Mouse (Mus musculus) myocyte (in vitro differentiated cells): ENCODE measurements around the gene Pald1. TPM values are rescaled to one million over a fixed set of nuclear protein-coding genes. Genes with fewer than 3 reads are reported as not detected.

Experiments
- H3K27me3 ChIP-seq: one replicate; pipeline ENCODE4 v1.6.1; 2011; ENCODE audit not compliant: control insufficient read depth, insufficient read depth, insufficient read length
- H3K36me3 ChIP-seq: one replicate; pipeline ENCODE4 v1.6.1; 2011; ENCODE audit not compliant: control insufficient read depth, insufficient read depth
- H3K4me2 ChIP-seq: one replicate; pipeline ENCODE4 v1.6.1; 2011; ENCODE audit warnings: low read depth, control low read depth
- H3K4me3 ChIP-seq: one replicate; pipeline ENCODE4 v1.5.1; 2011; ENCODE audit warnings: mild to moderate bottlenecking, control low read depth, moderate library complexity
- H3K79me2 ChIP-seq: one replicate; pipeline ENCODE4 v1.6.1; 2011; ENCODE audit not compliant: control insufficient read depth, insufficient read depth
- H3ac ChIP-seq: one replicate; pipeline ENCODE4 v1.6.1; 2011; ENCODE audit not compliant: control insufficient read depth, insufficient read length
- CEBPB ChIP-seq: IDR thresholded peaks from 2 replicates; pipeline ENCODE4 v1.6.1; 2011; ENCODE audit warnings: mild to moderate bottlenecking, moderate library complexity; ENCODE audit not compliant: poor library complexity, insufficient read depth, severe bottlenecking
- E2F4 ChIP-seq: IDR thresholded peaks from one replicate; pipeline ENCODE4 v1.6.1; 2011; ENCODE audit warnings: mild to moderate bottlenecking, control low read depth, moderate library complexity; ENCODE audit not compliant: insufficient read depth
- MAX ChIP-seq: IDR thresholded peaks from one replicate; pipeline ENCODE4 v1.6.1; 2011; ENCODE audit warnings: low read depth, mild to moderate bottlenecking, control low read depth
- MYOD1 ChIP-seq, 3 experiments: IDR thresholded peaks; one replicate each; pipeline ENCODE4 v1.6.1; 2011; ENCODE audit warnings: control low read depth in 2 of 3, low read depth in 2 of 3, mild to moderate bottlenecking in 2 of 3, moderate library complexity in 1 of 3; ENCODE audit not compliant: insufficient read length in 2 of 3, control insufficient read depth in 1 of 3
- MYOG ChIP-seq, 3 experiments: IDR thresholded peaks; one replicate each; pipeline ENCODE4 v1.6.1; 2011; ENCODE audit warnings: control low read depth in 2 of 3, low read depth in 2 of 3, mild to moderate bottlenecking in 2 of 3; ENCODE audit not compliant: insufficient read length in 2 of 3, control insufficient read depth in 1 of 3, insufficient read depth in 1 of 3
- POLR2A ChIP-seq: IDR thresholded peaks from one replicate; pipeline ENCODE4 v1.6.1; 2011; ENCODE audit warnings: low read depth, mild to moderate bottlenecking, control low read depth, moderate library complexity; ENCODE audit not compliant: insufficient read length
- POLR2AphosphoS2 ChIP-seq: IDR thresholded peaks from one replicate; pipeline ENCODE4 v1.6.1; 2011; ENCODE audit warnings: low read depth, control low read depth; ENCODE audit not compliant: insufficient read length
- REST ChIP-seq: IDR thresholded peaks from one replicate; pipeline ENCODE4 v1.6.1; 2011; ENCODE audit warnings: mild to moderate bottlenecking, control low read depth, moderate library complexity; ENCODE audit not compliant: insufficient read depth, insufficient read length
- SRF ChIP-seq: IDR thresholded peaks from one replicate; pipeline ENCODE4 v1.6.1; 2011; ENCODE audit warnings: low read depth; ENCODE audit not compliant: control insufficient read depth, insufficient read length
- TCF12 ChIP-seq: IDR thresholded peaks from one replicate; pipeline ENCODE4 v1.6.1; 2011; ENCODE audit warnings: mild to moderate bottlenecking, control low read depth; ENCODE audit not compliant: poor library complexity, insufficient read depth, severe bottlenecking
- TCF3 ChIP-seq: IDR thresholded peaks from one replicate; pipeline ENCODE4 v1.6.1; 2011; ENCODE audit warnings: low read depth, control low read depth; ENCODE audit not compliant: insufficient read length
- USF1 ChIP-seq: IDR thresholded peaks from one replicate; pipeline ENCODE4 v1.6.1; 2011; ENCODE audit warnings: low read depth, mild to moderate bottlenecking, control low read depth, moderate library complexity
- polyA plus RNA-seq: library from polyadenylated mRNA; unstranded; fragments of >200 nt; fragmentation: generic; extraction: Trizol; gene quantifications from one replicate; pipeline ENCODE4 v1.2.1, GENCODE M21; 2012; ENCODE audit warnings: missing spikeins

Pald1 gene
- polyA plus RNA-seq, 1 experiment, result 14.0 TPM

DNA sequence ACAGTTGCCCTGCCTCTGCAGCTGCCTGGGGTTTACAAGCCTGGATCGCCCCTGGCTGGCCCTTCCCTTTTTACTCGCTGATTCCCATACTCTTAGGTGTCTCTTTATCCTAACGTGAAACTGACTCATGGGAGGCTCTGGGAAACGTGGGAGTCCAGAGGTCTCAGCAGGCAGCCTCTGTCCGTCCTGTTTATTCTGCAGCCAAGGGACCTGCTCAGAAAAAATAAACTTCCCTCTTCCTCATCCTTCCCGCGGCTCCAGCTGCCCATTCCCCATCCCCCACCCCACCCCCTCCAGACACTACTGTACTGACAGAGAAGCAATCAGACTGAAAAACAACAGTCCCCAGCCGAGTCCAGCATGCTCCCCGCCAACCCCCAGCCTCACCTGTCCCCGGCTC is 37.0 kb downstream of the Pald1 start:
- Histone ChIP-seq H3K4me3 (no peak overlapping the region), H3K79me2 (no peaks in the 10 kb centered on the region), H3K36me3 (no peaks in the 10 kb centered on the region), H3K27me3 (no peaks in the 10 kb centered on the region), H3ac (no peak overlapping the region), H3K4me2 (no peak overlapping the region)
- TF ChIP-seq MYOG (IDR thresholded peaks at IDR 0.05; ENCODE audit: control insufficient read depth in 1 of 3, insufficient read depth in 1 of 3, insufficient read length in 2 of 3, low read depth in 2 of 3) (peak in 1 of 3 experiments; percentile 18), USF1 (no peak), MAX (no peak), CEBPB (no peak), SRF (no peak), TCF3 (no peak), TCF12 (no peak), E2F4 (no peak)

GRCm38 (mm10) chr10:61345179-61345578 is 38.2 kb downstream of the Pald1 start:
- Histone ChIP-seq H3ac (no peak overlapping the region), H3K4me2 (no peak overlapping the region), H3K79me2 (no peaks in the 10 kb centered on the region), H3K4me3 (no peak overlapping the region), H3K36me3 (no peaks in the 10 kb centered on the region), H3K27me3 (no peaks in the 10 kb centered on the region)
- no peak for TF ChIP-seq POLR2A
- TF ChIP-seq MYOG (IDR thresholded peaks at IDR 0.05; ENCODE audit: control insufficient read depth in 1 of 3, insufficient read depth in 1 of 3, insufficient read length in 2 of 3, low read depth in 2 of 3), result peak in 1 of 3 experiments; percentile 2

DNA sequence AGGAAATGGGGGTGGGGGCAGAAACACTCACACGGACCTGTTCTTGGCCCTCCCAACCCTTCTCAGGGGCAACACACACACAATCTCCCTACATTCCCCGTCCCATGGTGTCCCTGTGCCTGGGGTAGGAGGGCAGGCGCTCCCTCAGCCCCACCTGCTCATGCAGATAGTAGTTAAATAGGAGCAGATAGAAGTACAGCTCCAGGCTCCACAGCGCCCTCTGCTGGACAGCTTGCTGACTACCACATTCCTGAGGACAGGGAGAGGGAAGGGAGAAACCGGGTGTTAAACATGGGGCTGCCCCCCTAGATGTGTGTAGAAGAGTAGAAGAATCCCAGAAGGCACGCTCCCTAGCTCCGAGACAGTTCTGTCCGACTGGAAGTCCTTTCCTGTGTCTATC is 39.4 kb downstream of the Pald1 start:
- Histone ChIP-seq H3K79me2 (no peaks in the 10 kb centered on the region), H3ac (no peak overlapping the region), H3K4me3 (no peak overlapping the region), H3K4me2 (no peak overlapping the region), H3K36me3 (peaks cover 2% of the 10 kb centered on the region), H3K27me3 (no peaks in the 10 kb centered on the region)
- TF ChIP-seq CEBPB, result no peak
- no peak for TF ChIP-seq POLR2AphosphoS2
- no peak for TF ChIP-seq MYOG (IDR thresholded peaks at IDR 0.05; ENCODE audit: control insufficient read depth in 1 of 3, insufficient read depth in 1 of 3, insufficient read length in 2 of 3, low read depth in 2 of 3)

DNA sequence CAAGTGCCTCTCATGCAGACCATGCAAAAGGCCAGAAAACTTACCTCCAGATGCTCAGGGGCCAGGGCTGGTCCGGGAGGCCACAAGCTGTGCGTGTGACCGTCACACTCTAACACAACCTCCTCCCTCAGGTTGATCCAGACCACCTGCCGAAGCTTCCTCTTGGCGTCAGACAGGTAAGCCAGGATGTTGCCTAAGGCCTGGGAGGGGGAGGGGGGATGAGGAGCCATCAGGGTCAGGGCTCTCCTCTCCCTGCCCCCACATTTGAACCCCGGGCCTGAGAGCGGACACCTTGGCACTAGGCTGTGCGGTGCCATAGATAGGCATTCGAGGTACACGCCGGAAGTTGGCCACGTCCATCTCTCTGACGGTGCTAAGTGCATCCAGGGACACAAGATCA is 40.6 kb downstream of the Pald1 start:
- H3K27me3 ChIP-seq, result no peaks in the 10 kb centered on the region
- H3K4me2 ChIP-seq, result no peak overlapping the region
- peaks cover 4% of the 10 kb centered on the region for H3K36me3 ChIP-seq
- no peak overlapping the region for H3K4me3 ChIP-seq
- no peaks in the 10 kb centered on the region for H3K79me2 ChIP-seq
- TF ChIP-seq TCF3 (no peak), E2F4 (no peak), POLR2AphosphoS2 (no peak), MYOG (IDR thresholded peaks at IDR 0.05; ENCODE audit: control insufficient read depth in 1 of 3, insufficient read depth in 1 of 3, insufficient read length in 2 of 3, low read depth in 2 of 3) (no peak), MYOD1 (IDR thresholded peaks at IDR 0.05; ENCODE audit: control insufficient read depth in 1 of 3, insufficient read length in 2 of 3, low read depth in 2 of 3) (no peak), POLR2A (no peak), TCF12 (no peak), REST (no peak), MAX (no peak), USF1 (no peak), SRF (no peak), CEBPB (no peak)
- H3ac ChIP-seq, result no peak overlapping the region

DNA sequence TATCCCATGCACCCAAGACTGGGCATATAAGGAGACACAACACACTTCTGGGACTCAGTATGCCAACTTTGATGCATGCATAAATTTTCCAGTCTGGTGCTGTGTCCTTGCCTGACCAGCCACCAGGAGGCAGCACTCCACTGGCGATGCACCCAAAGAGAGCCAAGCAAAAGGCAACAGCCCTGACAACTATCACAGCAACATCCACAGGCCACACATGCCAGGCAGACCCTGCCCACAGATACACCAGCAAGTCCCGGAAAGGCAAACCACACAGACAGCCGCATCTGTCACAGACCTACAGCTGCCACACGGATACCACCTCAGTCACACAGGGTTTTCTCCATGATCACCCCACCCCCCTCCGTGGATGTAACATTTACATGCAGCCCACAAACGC is 41.8 kb downstream of the Pald1 start:
- TF ChIP-seq POLR2AphosphoS2 (no peak), SRF (peak; percentile 59), MYOG (IDR thresholded peaks at IDR 0.05; ENCODE audit: control insufficient read depth in 1 of 3, insufficient read depth in 1 of 3, insufficient read length in 2 of 3, low read depth in 2 of 3) (peak in 2 of 3 experiments; percentile 50 to 87), MYOD1 (IDR thresholded peaks at IDR 0.05; ENCODE audit: control insufficient read depth in 1 of 3, insufficient read length in 2 of 3, low read depth in 2 of 3) (peak in 2 of 3 experiments; percentile 68 to 70), TCF3 (peak; percentile 14), CEBPB (no peak)
- H3K27me3 ChIP-seq, result no peaks in the 10 kb centered on the region
- no peak overlapping the region for H3K4me2 ChIP-seq
- no peak overlapping the region for H3ac ChIP-seq
- H3K79me2 ChIP-seq, result no peaks in the 10 kb centered on the region
- peaks cover 4% of the 10 kb centered on the region for H3K36me3 ChIP-seq
- no peak overlapping the region for H3K4me3 ChIP-seq

GRCm38 (mm10) chr10:61341045-61341444 is 42.3 kb downstream of the Pald1 start:
- no peak for TF ChIP-seq MAX
- TF ChIP-seq MYOG (IDR thresholded peaks at IDR 0.05; ENCODE audit: control insufficient read depth in 1 of 3, insufficient read depth in 1 of 3, insufficient read length in 2 of 3, low read depth in 2 of 3), result no peak
- no peak for TF ChIP-seq CEBPB
- TF ChIP-seq E2F4, result no peak
- TF ChIP-seq REST, result no peak
- no peak for TF ChIP-seq SRF
- no peak for TF ChIP-seq POLR2AphosphoS2
- no peak for TF ChIP-seq USF1
- no peak for TF ChIP-seq TCF3
- no peak for TF ChIP-seq POLR2A
- TF ChIP-seq TCF12, result no peak
- TF ChIP-seq MYOD1 (IDR thresholded peaks at IDR 0.05; ENCODE audit: control insufficient read depth in 1 of 3, insufficient read length in 2 of 3, low read depth in 2 of 3), result no peak
- Histone ChIP-seq H3ac (no peak overlapping the region), H3K79me2 (no peaks in the 10 kb centered on the region), H3K4me3 (no peak overlapping the region), H3K36me3 (peaks cover 4% of the 10 kb centered on the region), H3K27me3 (no peaks in the 10 kb centered on the region), H3K4me2 (no peak overlapping the region)
